Mouse (Mus musculus) heart, embryonic 15.5 days (tissue): ENCODE measurements at regions not wholly inside any gene's neighbourhood (a gene's known extent, or its start where the extent isn't known, plus 50 kb on each side); places are given as distances from the start of the nearest gene placed in this dataset.
A peak's percentile ranks its signal among the peaks of the same experiment; 100 is the strongest.

Experiments
- ATAC-seq: fragments of 200-750 bp; cut with Nextera tagmentation; replicated peaks from 2 replicates; pipeline ENCODE4 v1.8.0; 2017; ENCODE audit warnings: low read depth, moderate TSS enrichment; ENCODE audit not compliant: insufficient number of reproducible peaks, insufficient read depth, low FRiP score
- H3K27ac ChIP-seq: fragments of 300-500 bp; sonication (generic); 2 replicates; pipeline ENCODE4 v1.5.1; 2015; ENCODE audit warnings: mild to moderate bottlenecking, inconsistent platforms
- H3K27me3 ChIP-seq: fragments of 300-500 bp; sonication (generic); 2 replicates; pipeline ENCODE4 v1.6.1; 2015; ENCODE audit warnings: inconsistent platforms
- H3K36me3 ChIP-seq: fragments of 300-500 bp; sonication (generic); 2 replicates; pipeline ENCODE4 v1.6.1; 2015; ENCODE audit warnings: mild to moderate bottlenecking, inconsistent platforms
- H3K4me1 ChIP-seq: fragments of 300-500 bp; sonication (generic); replicated peaks from 2 replicates; pipeline ENCODE4 v1.6.1; 2015; ENCODE audit warnings: inconsistent platforms
- H3K4me2 ChIP-seq: fragments of 300-500 bp; sonication (generic); 2 replicates; pipeline ENCODE4 v1.6.1; 2015; ENCODE audit warnings: inconsistent platforms, mild to moderate bottlenecking, moderate library complexity
- H3K4me3 ChIP-seq: fragments of 300-500 bp; sonication (generic); 2 replicates; pipeline ENCODE4 v1.5.1; 2015; ENCODE audit warnings: mild to moderate bottlenecking, inconsistent platforms
- H3K9ac ChIP-seq: fragments of 300-500 bp; sonication (generic); 2 replicates; pipeline ENCODE4 v1.6.1; 2015; ENCODE audit warnings: mild to moderate bottlenecking, inconsistent platforms
- H3K9me3 ChIP-seq: fragments of 300-500 bp; sonication (generic); replicated peaks from 2 replicates; pipeline ENCODE4 v1.6.1; 2016; ENCODE audit warnings: inconsistent platforms
- WGBS: fragments of 180-500 bp; shearing (Covaris S2); methylation state at CpG from one replicate; pipeline ENCODE4 v1.1.7; 2015; ENCODE audit warnings: mixed read lengths; 5-methylcytosine and 5-hydroxymethylcytosine counted together

GRCm38 (mm10) chr10:25118674-25119670 lies 188.7 kb downstream of the Akap7 start:
- no peak overlapping the region for H3K9ac ChIP-seq
- H3K27me3 ChIP-seq, result no peaks in the 10 kb centered on the region
- no peaks in the 10 kb centered on the region for H3K36me3 ChIP-seq
- H3K4me2 ChIP-seq, result peak overlapping the region; percentile 17
- ATAC-seq, result peak; percentile 53; the same call in 1 of the 2 replicates
- 29% methylated on average over 17 of the region's 17 CpGs for WGBS
- peaks cover 5% of the 10 kb centered on the region for H3K4me1 ChIP-seq
- H3K27ac ChIP-seq, result no peak overlapping the region
- H3K9me3 ChIP-seq, result no peaks in the 10 kb centered on the region
- H3K4me3 ChIP-seq, result no peak overlapping the region

GRCm38 (mm10) chr10:25114316-25114715 lies 187.0 kb upstream of the Arg1 start:
- H3K4me2 ChIP-seq, result no peak overlapping the region
- WGBS, result 85% methylated on average over 4 of the region's 4 CpGs
- H3K27ac ChIP-seq, result no peak overlapping the region
- H3K27me3 ChIP-seq, result no peaks in the 10 kb centered on the region
- no peak for ATAC-seq
- no peaks in the 10 kb centered on the region for H3K36me3 ChIP-seq
- peaks cover 13% of the 10 kb centered on the region for H3K4me1 ChIP-seq
- H3K9ac ChIP-seq, result no peak overlapping the region
- H3K9me3 ChIP-seq, result no peaks in the 10 kb centered on the region
- H3K4me3 ChIP-seq, result no peak overlapping the region

- no peak overlapping the region for H3K4me2 ChIP-seq
- WGBS, result 67% methylated on average over 12 of the region's 12 CpGs
Measured at GRCm38 (mm10) chr10:25112449-25113171, 185.3 kb upstream of the Arg1 start.

GRCm38 (mm10) chr10:25111636-25112422 lies 184.5 kb upstream of the Arg1 start:
- H3K9me3 ChIP-seq, result no peaks in the 10 kb centered on the region
- peaks cover 9% of the 10 kb centered on the region for H3K4me1 ChIP-seq
- 20% methylated on average over 11 of the region's 11 CpGs for WGBS
- no peaks in the 10 kb centered on the region for H3K27me3 ChIP-seq
- no peak overlapping the region for H3K27ac ChIP-seq
- H3K4me2 ChIP-seq, result no peak overlapping the region
- ATAC-seq, result no peak
- H3K9ac ChIP-seq, result no peak overlapping the region
- no peaks in the 10 kb centered on the region for H3K36me3 ChIP-seq
- H3K4me3 ChIP-seq, result no peak overlapping the region

More at GRCm38 (mm10) chr10:25112449-25113171, 185.3 kb upstream of the Arg1 start:
- Histone ChIP-seq H3K9me3 (no peaks in the 10 kb centered on the region), H3K4me3 (no peak overlapping the region), H3K27ac (no peak overlapping the region), H3K4me1 (peaks cover 9% of the 10 kb centered on the region), H3K9ac (no peak overlapping the region), H3K27me3 (no peaks in the 10 kb centered on the region), H3K36me3 (no peaks in the 10 kb centered on the region)
- no peak for ATAC-seq

GRCm38 (mm10) chr10:25111181-25111580 lies 183.9 kb upstream of the Arg1 start:
- Histone ChIP-seq H3K4me2 (no peak overlapping the region), H3K27ac (no peak overlapping the region)

GRCm38 (mm10) chr10:25098070-25098469 lies 170.8 kb upstream of the Arg1 start:
- no peak overlapping the region for H3K9ac ChIP-seq
- ATAC-seq, result no peak
- no peaks in the 10 kb centered on the region for H3K27me3 ChIP-seq
- no peaks in the 10 kb centered on the region for H3K9me3 ChIP-seq
- no peak overlapping the region for H3K4me3 ChIP-seq
- H3K4me2 ChIP-seq, result no peak overlapping the region
- H3K27ac ChIP-seq, result no peak overlapping the region
- 49% methylated on average over 4 of the region's 4 CpGs for WGBS
- no peaks in the 10 kb centered on the region for H3K36me3 ChIP-seq
- no peaks in the 10 kb centered on the region for H3K4me1 ChIP-seq

More at GRCm38 (mm10) chr10:25111181-25111580, 183.9 kb upstream of the Arg1 start:
- ATAC-seq, result no peak
- H3K4me3 ChIP-seq, result no peak overlapping the region
- no peak overlapping the region for H3K9ac ChIP-seq
- WGBS, result 53% methylated on average over 7 of the region's 7 CpGs
- H3K36me3 ChIP-seq, result no peaks in the 10 kb centered on the region
- no peaks in the 10 kb centered on the region for H3K9me3 ChIP-seq
- H3K27me3 ChIP-seq, result no peaks in the 10 kb centered on the region
- H3K4me1 ChIP-seq, result peaks cover 9% of the 10 kb centered on the region

- Histone ChIP-seq H3K27ac (no peak overlapping the region), H3K9me3 (no peaks in the 10 kb centered on the region), H3K4me3 (no peak overlapping the region), H3K36me3 (no peaks in the 10 kb centered on the region), H3K4me1 (no peaks in the 10 kb centered on the region), H3K4me2 (no peak overlapping the region), H3K9ac (no peak overlapping the region), H3K27me3 (no peaks in the 10 kb centered on the region)
- WGBS, result 41% methylated on average over 4 of the region's 4 CpGs
- ATAC-seq, result no peak
Measured at GRCm38 (mm10) chr10:25089705-25090386, 162.6 kb upstream of the Arg1 start.

- Histone ChIP-seq H3K36me3 (no peaks in the 10 kb centered on the region), H3K9ac (no peak overlapping the region), H3K27ac (no peak overlapping the region), H3K27me3 (no peaks in the 10 kb centered on the region), H3K4me3 (no peak overlapping the region), H3K4me2 (no peak overlapping the region), H3K9me3 (no peaks in the 10 kb centered on the region), H3K4me1 (no peaks in the 10 kb centered on the region)
- WGBS, result 94% methylated on average over 17 of the region's 17 CpGs
- no peak for ATAC-seq
Measured at GRCm38 (mm10) chr10:25086745-25087144, 159.5 kb upstream of the Arg1 start.

- Histone ChIP-seq H3K9me3 (no peaks in the 10 kb centered on the region), H3K4me1 (no peaks in the 10 kb centered on the region), H3K9ac (no peak overlapping the region), H3K27ac (no peak overlapping the region), H3K27me3 (no peaks in the 10 kb centered on the region), H3K4me3 (no peak overlapping the region), H3K4me2 (no peak overlapping the region), H3K36me3 (no peaks in the 10 kb centered on the region)
- 59% methylated on average over 10 of the region's 10 CpGs for WGBS
- ATAC-seq, result no peak
Measured at GRCm38 (mm10) chr10:25082930-25083329, 155.6 kb upstream of the Arg1 start.

GRCm38 (mm10) chr10:25072617-25073016 lies 145.3 kb upstream of the Arg1 start:
- Histone ChIP-seq H3K9me3 (no peaks in the 10 kb centered on the region), H3K36me3 (no peaks in the 10 kb centered on the region), H3K4me1 (peaks cover 6% of the 10 kb centered on the region), H3K27ac (no peak overlapping the region), H3K4me3 (no peak overlapping the region), H3K27me3 (no peaks in the 10 kb centered on the region), H3K9ac (no peak overlapping the region), H3K4me2 (no peak overlapping the region)
- no peak for ATAC-seq
- 66% methylated on average over 2 of the region's 2 CpGs for WGBS
